In genomic region chr6:108709471-108710231, GRCm38 (mm10) we compare ENCODE assay signal across 8 mouse cellular contexts. TPM values are rescaled to one million over a fixed set of nuclear protein-coding genes. Genes with fewer than 3 reads are reported as not detected.
DNase-seq lines count a peak whose midpoint lies in the region; ATAC-seq and TF ChIP-seq lines count a peak whose summit lies in the region.

No protein-coding gene starts in this region.

- WGBS in embryonic facial prominence, embryonic 14.5 days, result 0% methylated on average over 29 of the region's 29 CpGs
- WGBS in limb, embryonic 11.5 days, result under 1% methylated on average over 29 of the region's 29 CpGs
- under 1% methylated on average over 29 of the region's 29 CpGs for WGBS in midbrain, embryonic 13.5 days
- WGBS in small intestine, adult 2 months, result under 1% methylated on average over 29 of the region's 29 CpGs

- peak; percentile 91 for ATAC-seq in embryonic facial prominence, embryonic 14.5 days (ENCODE audit: low read depth)
- peak; percentile 78 for ATAC-seq in limb, embryonic 11.5 days (ENCODE audit: insufficient number of reproducible peaks, low FRiP score, low TSS enrichment, low read depth)
- peak; percentile 96 for ATAC-seq in midbrain, embryonic 13.5 days

- DNase-seq in 416B (ENCODE audit: low read depth), result peak; percentile 77
- DNase-seq in adrenal gland, postnatal 36 days, result peak; percentile 85
- peak; percentile 87 for DNase-seq in embryonic facial prominence, embryonic 14.5 days (ENCODE audit: low spot score)
- DNase-seq in heart, adult 9 months (ENCODE audit: low spot score in 2 of 2), result peak; percentile 90
- DNase-seq in kidney, adult 8-10 months, result peak; percentile 90 to 92
- DNase-seq in limb, embryonic 11.5 days (ENCODE audit: low spot score), result peak; percentile 80

- no peaks in the 10 kb centered on the region for H3K36me3 ChIP-seq in embryonic facial prominence, embryonic 14.5 days (ENCODE audit: control insufficient read depth, insufficient read depth, low read length)
- no peaks in the 10 kb centered on the region for H3K36me3 ChIP-seq in limb, embryonic 11.5 days (ENCODE audit: control insufficient read depth, insufficient read depth, low read length)
- H3K36me3 ChIP-seq in midbrain, embryonic 13.5 days, result no peaks in the 10 kb centered on the region
- H3K36me3 ChIP-seq in small intestine, adult 2 months (ENCODE audit: control insufficient read depth, insufficient read depth, low read length), result no peaks in the 10 kb centered on the region

- no peaks in the 10 kb centered on the region for H3K4me1 ChIP-seq in embryonic facial prominence, embryonic 14.5 days (ENCODE audit: control insufficient read depth, insufficient read depth, low read length)
- H3K4me1 ChIP-seq in limb, embryonic 11.5 days (ENCODE audit: control insufficient read depth, insufficient read depth, low read length), result peaks cover 3% of the 10 kb centered on the region; the same call in 1 of the 2 replicates
- peaks cover 13% of the 10 kb centered on the region for H3K4me1 ChIP-seq in midbrain, embryonic 13.5 days (replicated peaks)
- H3K4me1 ChIP-seq in small intestine, adult 2 months (ENCODE audit: control insufficient read depth, insufficient read depth, insufficient read length, low read length), result peaks cover 16% of the 10 kb centered on the region

- TF ChIP-seq CTCF in small intestine, adult 2 months (IDR thresholded peaks at IDR 0.05; ENCODE audit: extremely low read depth, insufficient read length, insufficient replicate concordance, low read depth, low read length), result peak; percentile 94

- H3K9me3 ChIP-seq in embryonic facial prominence, embryonic 14.5 days (ENCODE audit: control insufficient read depth, low read length), result no peaks in the 10 kb centered on the region
- H3K9me3 ChIP-seq in limb, embryonic 11.5 days (ENCODE audit: control insufficient read depth, low read length), result no peaks in the 10 kb centered on the region
- H3K9me3 ChIP-seq in midbrain, embryonic 13.5 days, result no peaks in the 10 kb centered on the region; the same call in 1 of the 2 replicates

- H3K4me3 ChIP-seq in embryonic facial prominence, embryonic 14.5 days (ENCODE audit: low read depth, low read length), result peak overlapping the region; percentile 35
- peak overlapping the region; percentile 12 for H3K4me3 ChIP-seq in limb, embryonic 11.5 days (ENCODE audit: low read depth, low read length)
- peak overlapping the region; percentile 52 for H3K4me3 ChIP-seq in midbrain, embryonic 13.5 days (replicated peaks)
- H3K4me3 ChIP-seq in small intestine, adult 2 months (ENCODE audit: low read depth, low read length), result peak overlapping the region; percentile 52

- peaks cover 12% of the 10 kb centered on the region for H3K27me3 ChIP-seq in embryonic facial prominence, embryonic 14.5 days (replicated peaks; ENCODE audit: control insufficient read depth, insufficient read depth, low read length)
- H3K27me3 ChIP-seq in limb, embryonic 11.5 days (ENCODE audit: control insufficient read depth, insufficient read depth, low read length), result no peaks in the 10 kb centered on the region
- H3K27me3 ChIP-seq in midbrain, embryonic 13.5 days, result no peaks in the 10 kb centered on the region
- H3K27me3 ChIP-seq in small intestine, adult 2 months (ENCODE audit: control insufficient read depth, insufficient read depth, low read length), result no peaks in the 10 kb centered on the region

- H3K4me2 ChIP-seq in embryonic facial prominence, embryonic 14.5 days (ENCODE audit: low read depth, low read length), result peak overlapping the region; percentile 67
- H3K4me2 ChIP-seq in limb, embryonic 11.5 days (ENCODE audit: low read depth, severe bottlenecking), result peak overlapping the region; percentile 66
- H3K4me2 ChIP-seq in midbrain, embryonic 13.5 days (replicated peaks), result peak overlapping the region; percentile 90

- no peak overlapping the region for H3K27ac ChIP-seq in embryonic facial prominence, embryonic 14.5 days (replicated peaks; ENCODE audit: low read depth, low read length)
- H3K27ac ChIP-seq in limb, embryonic 11.5 days (replicated peaks; ENCODE audit: low read depth, low read length), result no peak overlapping the region
- H3K27ac ChIP-seq in midbrain, embryonic 13.5 days, result peak overlapping the region; percentile 60
- H3K27ac ChIP-seq in small intestine, adult 2 months (ENCODE audit: insufficient read depth, low read depth, low read length), result peak overlapping the region; percentile 53

- peak overlapping the region; percentile 49; the same call in 1 of the 2 replicates for H3K9ac ChIP-seq in embryonic facial prominence, embryonic 14.5 days (ENCODE audit: low read depth, low read length)
- H3K9ac ChIP-seq in limb, embryonic 11.5 days (ENCODE audit: low read length), result no peak overlapping the region
- H3K9ac ChIP-seq in midbrain, embryonic 13.5 days (replicated peaks), result peak overlapping the region; percentile 65

- 0 out of 2 replicates have a peak, but pooled peaks have one; percentile 33 for TF ChIP-seq POLR2A in small intestine, adult 2 months (IDR thresholded peaks at IDR 0.05; ENCODE audit: low read depth, low read length)

RNA-seq across cellular contexts. Expression of gene Bhlhe40, which starts 49.2 kb away (rescaled TPM):
- 100 to 1,000 TPM; 116 to 118 TPM for total RNA-seq in adrenal gland, postnatal 36 days (2021)
- polyA plus RNA-seq in embryonic facial prominence, embryonic 14.5 days (2014; fragmentation: Nextera tagmentation; extraction: Ambion mirVana), result 17.1 and 20.8 TPM in 2 replicates
- 1.2 and 3.2 TPM in 2 replicates for polyA plus RNA-seq in limb, embryonic 11.5 days (2014; fragmentation: Nextera tagmentation; extraction: Ambion mirVana)
- 3.3 and 3.4 TPM in 2 replicates for polyA plus RNA-seq in midbrain, embryonic 13.5 days (2015; fragmentation: Nextera tagmentation; extraction: Ambion mirVana)
- polyA plus RNA-seq in small intestine, adult 2 months (2012; rRNA removed), result 10.7 and 22.2 TPM in 2 replicates

Comparison
In these comparisons a context has a peak if more than half of its experiments do, and no peak if none do; other contexts are left out.
1. H3K27ac ChIP-seq: peak in midbrain, embryonic 13.5 days (single experiment) and small intestine, adult 2 months (single experiment); none in embryonic facial prominence, embryonic 14.5 days (single experiment) and limb, embryonic 11.5 days (single experiment).
2. Peak in every context shown above with its lines, with median percentiles within 50 percentile points of each other: DNase-seq, ATAC-seq, H3K4me2 ChIP-seq and H3K4me3 ChIP-seq.